Mouse (Mus musculus): ENCODE results near the gene Parva. TPM values are rescaled to one million over a fixed set of nuclear protein-coding genes. Genes with fewer than 3 reads are reported as not detected.
A peak's percentile ranks its signal among the peaks of the same experiment; 100 is the strongest.

The Parva gene
- polyA plus RNA-seq, 1 experiment from 2014 or later, result 50.4 TPM

GRCm38 (mm10) chr7:112472708-112473281 lies 45.5 kb downstream of the Parva start:
- no peak for DNase-seq (ENCODE audit: low spot score)
- ATAC-seq (ENCODE audit: insufficient read depth, low FRiP score, low TSS enrichment), result no peak
- no peaks in the 10 kb centered on the region for H3K36me3 ChIP-seq (ENCODE audit: control insufficient read depth, insufficient read depth, low read length)

GRCm38 (mm10) chr7:112473649-112474435 lies 46.5 kb downstream of the Parva start:
- DNase-seq (ENCODE audit: low spot score) (peak; percentile 32), ATAC-seq (ENCODE audit: insufficient read depth, low FRiP score, low TSS enrichment) (no peak)
- Histone ChIP-seq H3K4me3 (ENCODE audit: low read depth, low read length) (no peak overlapping the region), H3K4me2 (ENCODE audit: low read depth) (no peak overlapping the region), H3K4me1 (ENCODE audit: control insufficient read depth, insufficient read depth, low read length) (peaks cover 18% of the 10 kb centered on the region), H3K9me3 (ENCODE audit: control insufficient read depth, low read length) (no peaks in the 10 kb centered on the region), H3K9ac (ENCODE audit: low read length) (no peak overlapping the region), H3K27ac (ENCODE audit: low read depth, low read length) (0 out of 2 replicates have a peak overlapping the region, but pooled peaks have one; percentile 20), H3K27me3 (ENCODE audit: control insufficient read depth, insufficient read depth, low read length) (no peaks in the 10 kb centered on the region), H3K36me3 (ENCODE audit: control insufficient read depth, insufficient read depth, low read length) (no peaks in the 10 kb centered on the region)
- WGBS, result 22% methylated on average over 14 of the region's 14 CpGs

More at GRCm38 (mm10) chr7:112472708-112473281, 45.5 kb downstream of the Parva start:
- WGBS, result 59% methylated on average over 9 of the region's 9 CpGs
- H3K4me2 ChIP-seq (ENCODE audit: low read depth), result no peak overlapping the region
- no peak overlapping the region for H3K9ac ChIP-seq (ENCODE audit: low read length)
- peaks cover 20% of the 10 kb centered on the region for H3K4me1 ChIP-seq (ENCODE audit: control insufficient read depth, insufficient read depth, low read length)
- no peak overlapping the region for H3K27ac ChIP-seq (ENCODE audit: low read depth, low read length)
- H3K4me3 ChIP-seq (ENCODE audit: low read depth, low read length), result no peak overlapping the region
- H3K9me3 ChIP-seq (ENCODE audit: control insufficient read depth, low read length), result no peaks in the 10 kb centered on the region
- no peaks in the 10 kb centered on the region for H3K27me3 ChIP-seq (ENCODE audit: control insufficient read depth, insufficient read depth, low read length)

GRCm38 (mm10) chr7:112479116-112479515 lies 51.8 kb downstream of the Parva start:
- ATAC-seq (ENCODE audit: insufficient read depth, low FRiP score, low TSS enrichment), result no peak

GRCm38 (mm10) chr7:112481031-112481430 lies 53.7 kb downstream of the Parva start:
- no peak overlapping the region for H3K27ac ChIP-seq (ENCODE audit: low read depth, low read length)
- 100% methylated on average over 1 of the region's 1 CpGs for WGBS

More at GRCm38 (mm10) chr7:112479116-112479515, 51.8 kb downstream of the Parva start:
- no peaks in the 10 kb centered on the region for H3K36me3 ChIP-seq (ENCODE audit: control insufficient read depth, insufficient read depth, low read length)
- H3K4me3 ChIP-seq (ENCODE audit: low read depth, low read length), result no peak overlapping the region
- H3K4me2 ChIP-seq (ENCODE audit: low read depth), result no peak overlapping the region
- no peak overlapping the region for H3K9ac ChIP-seq (ENCODE audit: low read length)
- H3K27ac ChIP-seq (ENCODE audit: low read depth, low read length), result no peak overlapping the region
- no peaks in the 10 kb centered on the region for H3K9me3 ChIP-seq (ENCODE audit: control insufficient read depth, low read length)
- 64% methylated on average over 6 of the region's 6 CpGs for WGBS
- no peaks in the 10 kb centered on the region for H3K27me3 ChIP-seq (ENCODE audit: control insufficient read depth, insufficient read depth, low read length)
- DNase-seq (ENCODE audit: low spot score), result no peak
- H3K4me1 ChIP-seq (ENCODE audit: control insufficient read depth, insufficient read depth, low read length), result peaks cover 9% of the 10 kb centered on the region; the same call in 1 of the 2 replicates

GRCm38 (mm10) chr7:112482572-112482971 lies 55.3 kb downstream of the Parva start:
- Histone ChIP-seq H3K4me2 (ENCODE audit: low read depth) (no peak overlapping the region), H3K27me3 (ENCODE audit: control insufficient read depth, insufficient read depth, low read length) (no peaks in the 10 kb centered on the region), H3K9ac (ENCODE audit: low read length) (no peak overlapping the region), H3K9me3 (ENCODE audit: control insufficient read depth, low read length) (no peaks in the 10 kb centered on the region), H3K27ac (ENCODE audit: low read depth, low read length) (no peak overlapping the region), H3K4me1 (ENCODE audit: control insufficient read depth, insufficient read depth, low read length) (peaks cover 7% of the 10 kb centered on the region; the same call in 1 of the 2 replicates), H3K36me3 (ENCODE audit: control insufficient read depth, insufficient read depth, low read length) (no peaks in the 10 kb centered on the region), H3K4me3 (ENCODE audit: low read depth, low read length) (no peak overlapping the region)
- no peak for DNase-seq (ENCODE audit: low spot score)
- WGBS, result 90% methylated on average over 7 of the region's 7 CpGs
- ATAC-seq (ENCODE audit: insufficient read depth, low FRiP score, low TSS enrichment), result no peak

More at GRCm38 (mm10) chr7:112481031-112481430, 53.7 kb downstream of the Parva start:
- H3K27me3 ChIP-seq (ENCODE audit: control insufficient read depth, insufficient read depth, low read length), result no peaks in the 10 kb centered on the region
- H3K4me3 ChIP-seq (ENCODE audit: low read depth, low read length), result no peak overlapping the region
- H3K9ac ChIP-seq (ENCODE audit: low read length), result no peak overlapping the region
- DNase-seq (ENCODE audit: low spot score), result no peak
- H3K9me3 ChIP-seq (ENCODE audit: control insufficient read depth, low read length), result no peaks in the 10 kb centered on the region
- no peak for ATAC-seq (ENCODE audit: insufficient read depth, low FRiP score, low TSS enrichment)
- no peak overlapping the region for H3K4me2 ChIP-seq (ENCODE audit: low read depth)
- peaks cover 7% of the 10 kb centered on the region; the same call in 1 of the 2 replicates for H3K4me1 ChIP-seq (ENCODE audit: control insufficient read depth, insufficient read depth, low read length)
- H3K36me3 ChIP-seq (ENCODE audit: control insufficient read depth, insufficient read depth, low read length), result no peaks in the 10 kb centered on the region

DNA sequence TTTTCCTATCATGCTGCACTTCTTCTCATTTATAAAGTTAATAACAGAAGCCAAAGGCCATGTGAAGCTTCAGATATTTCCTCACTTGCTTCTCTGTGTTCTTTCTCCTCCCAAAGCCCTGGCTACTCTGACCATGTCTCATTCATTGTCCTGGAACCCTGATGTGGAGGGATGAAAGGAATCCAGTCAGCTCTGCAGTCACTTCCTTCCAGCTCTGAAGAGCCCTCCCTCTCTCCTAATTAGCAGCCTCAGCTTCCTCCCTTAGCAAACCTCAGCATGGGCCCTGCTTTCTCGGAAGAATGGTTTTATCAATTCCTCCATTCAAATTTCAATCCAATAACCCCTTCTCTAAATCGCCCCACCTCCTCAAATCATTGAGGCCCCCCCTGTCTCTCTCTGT lies 56.1 kb downstream of the Parva start:
- no peak overlapping the region for H3K4me2 ChIP-seq (ENCODE audit: low read depth)
- H3K4me3 ChIP-seq (ENCODE audit: low read depth, low read length), result no peak overlapping the region
- H3K27me3 ChIP-seq (ENCODE audit: control insufficient read depth, insufficient read depth, low read length), result no peaks in the 10 kb centered on the region
- no peaks in the 10 kb centered on the region for H3K36me3 ChIP-seq (ENCODE audit: control insufficient read depth, insufficient read depth, low read length)
- ATAC-seq (ENCODE audit: insufficient read depth, low FRiP score, low TSS enrichment) (no peak), DNase-seq (ENCODE audit: low spot score) (no peak)
- H3K27ac ChIP-seq (ENCODE audit: low read depth, low read length), result no peak overlapping the region
- peaks cover 7% of the 10 kb centered on the region; the same call in 1 of the 2 replicates for H3K4me1 ChIP-seq (ENCODE audit: control insufficient read depth, insufficient read depth, low read length)
- H3K9me3 ChIP-seq (ENCODE audit: control insufficient read depth, low read length), result no peaks in the 10 kb centered on the region
- WGBS, result 22% methylated on average over 2 of the region's 2 CpGs
- no peak overlapping the region for H3K9ac ChIP-seq (ENCODE audit: low read length)

DNA sequence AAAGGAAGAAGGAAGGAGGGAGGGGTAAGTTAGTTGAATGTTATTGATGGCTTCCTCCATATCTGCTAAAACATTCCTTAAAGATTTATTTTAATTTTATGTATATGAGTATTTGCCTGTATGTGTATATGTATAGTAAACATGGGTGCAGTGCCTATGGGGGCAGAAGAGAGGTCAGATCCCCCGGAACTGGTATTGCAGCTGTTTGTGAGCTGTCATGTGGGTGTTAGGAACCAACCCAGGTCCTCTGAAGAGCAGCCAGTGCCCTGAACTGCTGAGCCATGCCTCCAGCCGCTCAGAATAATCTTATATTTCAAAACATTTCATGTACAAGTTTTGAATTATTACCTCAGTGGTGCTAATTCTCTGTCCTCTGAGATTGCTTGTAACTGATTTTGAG lies 63.5 kb downstream of the Parva start:
- Histone ChIP-seq H3K27ac (ENCODE audit: low read depth, low read length) (no peak overlapping the region), H3K9ac (ENCODE audit: low read length) (no peak overlapping the region), H3K36me3 (ENCODE audit: control insufficient read depth, insufficient read depth, low read length) (no peaks in the 10 kb centered on the region), H3K27me3 (ENCODE audit: control insufficient read depth, insufficient read depth, low read length) (no peaks in the 10 kb centered on the region), H3K9me3 (ENCODE audit: control insufficient read depth, low read length) (no peaks in the 10 kb centered on the region), H3K4me2 (ENCODE audit: low read depth) (no peak overlapping the region), H3K4me1 (ENCODE audit: control insufficient read depth, insufficient read depth, low read length) (peaks cover 7% of the 10 kb centered on the region; the same call in 1 of the 2 replicates), H3K4me3 (ENCODE audit: low read depth, low read length) (no peak overlapping the region)
- DNase-seq (ENCODE audit: low spot score) (no peak), ATAC-seq (ENCODE audit: insufficient read depth, low FRiP score, low TSS enrichment) (no peak)
- WGBS, result 59% methylated on average over 2 of the region's 2 CpGs

DNA sequence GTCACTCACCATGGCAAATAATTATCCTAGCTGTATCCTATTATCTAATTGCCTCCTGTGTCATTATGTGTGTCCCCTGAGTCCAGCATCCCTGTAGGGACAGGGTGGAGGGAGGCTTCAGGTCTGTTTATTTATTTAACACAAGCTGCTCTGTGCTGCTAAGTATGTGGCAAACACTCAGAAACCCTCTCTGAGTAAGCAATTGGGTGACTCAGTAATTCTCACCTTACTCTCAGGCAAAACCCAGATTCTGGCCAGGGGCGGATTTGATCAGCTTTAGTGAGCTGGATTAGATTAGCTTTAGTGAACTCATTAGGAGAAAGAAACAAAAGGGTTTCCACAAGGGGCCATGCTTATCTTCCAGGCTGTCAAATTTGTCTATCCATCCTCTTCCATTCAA lies 64.4 kb downstream of the Parva start:
- no peak overlapping the region for H3K4me3 ChIP-seq (ENCODE audit: low read depth, low read length)
- WGBS, result 84% methylated on average over 1 of the region's 1 CpGs
- no peak for ATAC-seq (ENCODE audit: insufficient read depth, low FRiP score, low TSS enrichment)
- H3K27ac ChIP-seq (ENCODE audit: low read depth, low read length), result no peak overlapping the region
- no peak overlapping the region for H3K4me2 ChIP-seq (ENCODE audit: low read depth)
- DNase-seq (ENCODE audit: low spot score), result no peak
- no peaks in the 10 kb centered on the region for H3K27me3 ChIP-seq (ENCODE audit: control insufficient read depth, insufficient read depth, low read length)
- no peaks in the 10 kb centered on the region for H3K9me3 ChIP-seq (ENCODE audit: control insufficient read depth, low read length)
- no peak overlapping the region for H3K9ac ChIP-seq (ENCODE audit: low read length)
- peaks cover 7% of the 10 kb centered on the region; the same call in 1 of the 2 replicates for H3K4me1 ChIP-seq (ENCODE audit: control insufficient read depth, insufficient read depth, low read length)
- H3K36me3 ChIP-seq (ENCODE audit: control insufficient read depth, insufficient read depth, low read length), result no peaks in the 10 kb centered on the region
